Mouse (Mus musculus) inflammation-experienced regulatory T-cells, adult 16 weeks (primary cell): ENCODE measurements around the gene Mcm10. TPM values are rescaled to one million over a fixed set of nuclear protein-coding genes. Genes with fewer than 3 reads are reported as not detected.

Source experiments
- polyA plus RNA-seq: library from polyadenylated mRNA; unstranded; fragments of 100-300 nt; shearing (Covaris generic); gene quantifications from one replicate; pipeline ENCODE4 v1.2.1, GENCODE M21; 2017

The Mcm10 gene
- 3.3 TPM for polyA plus RNA-seq

DNA sequence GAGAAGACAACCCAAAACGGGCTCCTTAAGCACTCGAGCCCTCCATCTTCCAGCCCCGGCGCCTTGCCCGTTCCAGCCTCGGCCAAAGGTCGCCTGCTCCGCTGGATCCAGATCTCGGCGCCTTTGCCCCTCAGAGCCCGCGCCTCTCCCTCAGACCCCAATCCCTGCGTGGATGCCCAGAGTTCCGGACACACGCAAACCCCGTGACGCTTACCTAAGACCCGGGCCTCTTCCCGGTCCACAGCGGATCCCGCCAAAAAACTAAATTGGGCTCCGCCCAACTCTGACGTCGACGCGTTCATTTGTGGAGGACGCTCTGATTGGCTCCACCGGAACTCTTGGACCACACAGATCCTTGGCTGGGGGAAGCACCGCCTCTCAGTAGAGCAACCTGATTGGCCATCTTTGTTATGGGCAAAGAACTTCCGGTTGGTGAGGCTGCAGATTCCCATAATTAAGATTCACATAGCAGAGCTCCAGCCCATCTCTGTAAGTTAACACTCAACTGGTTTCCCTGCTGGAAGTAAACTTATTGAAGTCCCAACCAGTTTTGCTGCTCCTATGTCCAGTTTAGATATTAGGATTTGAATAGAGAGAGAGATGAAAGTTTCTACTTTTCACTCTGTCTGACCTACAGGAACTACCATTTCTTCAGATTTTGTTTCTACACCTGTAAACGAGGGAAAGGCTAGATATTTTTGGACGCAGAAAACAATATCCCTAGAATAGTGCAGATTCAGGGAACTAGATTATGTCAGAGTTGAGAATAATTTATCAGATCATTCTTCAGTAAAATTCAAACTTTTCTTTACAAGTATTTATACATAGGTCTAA, at the start of gene Mcm10:
Gene Mcm10 (minus strand): TSS at position 301 of the 834 bp plus-strand sequence.

DNA sequence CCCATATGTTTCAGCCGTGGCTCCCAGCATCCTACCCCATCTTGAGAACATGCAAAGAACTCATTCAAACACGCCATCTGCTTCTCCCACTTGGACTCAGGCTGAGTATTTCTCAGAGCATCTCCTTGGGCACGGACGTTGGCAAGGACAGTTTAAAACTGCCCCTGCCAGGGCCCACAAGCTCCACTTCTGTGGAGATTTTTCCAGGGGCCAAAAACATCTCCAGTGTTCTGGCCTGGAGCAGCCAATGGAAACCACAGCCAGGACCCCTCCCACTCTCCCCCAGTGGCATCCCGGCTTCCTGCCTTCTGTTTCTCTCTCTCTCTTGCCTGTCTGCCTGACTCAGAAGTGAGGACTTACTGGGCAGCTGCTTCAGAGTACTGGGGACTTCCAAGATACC, 36.8 kb downstream of the Mcm10 start, which contains the start of gene Ucma:
Gene Ucma (plus strand): TSS at position 316 of the 400 bp plus-strand sequence.

Other genes starting within 250 kb of the Mcm10 start
- 30.4 TPM for gene Sephs1, start 131.2 kb downstream of the Mcm10 start, polyA plus RNA-seq
- gene Phyh, start 93.8 kb downstream of the Mcm10 start, polyA plus RNA-seq = 101 TPM
- gene Ucma, start 36.7 kb downstream of the Mcm10 start, polyA plus RNA-seq = not detected
- gene Optn, start 51.3 kb upstream of the Mcm10 start, polyA plus RNA-seq = 2.3 TPM
- not detected for gene Ccdc3, start 125.0 kb upstream of the Mcm10 start, polyA plus RNA-seq